Mouse (Mus musculus) hindlimb bud, embryonic 11.5 days (tissue): ENCODE measurements around the gene Atp5j.

Experiments used
- DNase-seq: peaks from one replicate; pipeline ENCODE4 v3.0.0-alpha.2; 2012; ENCODE audit warnings: low read depth, low spot score; ENCODE audit errors: extremely low spot score

The Atp5j gene

GRCm38 (mm10) chr16:84807874-84808273 lies 27.6 kb downstream of the Atp5j start:
- DNase-seq: no peak

GRCm38 (mm10) chr16:84806175-84806574 lies 29.2 kb downstream of the Atp5j start:
- no peak for DNase-seq

- no peak for DNase-seq
Observed at GRCm38 (mm10) chr16:84804866-84805265, 30.6 kb downstream of the Atp5j start.

- no peak for DNase-seq
Observed at GRCm38 (mm10) chr16:84802217-84802616, 33.2 kb downstream of the Atp5j start.

- no peak for DNase-seq
Observed at GRCm38 (mm10) chr16:84800038-84800437, 35.4 kb downstream of the Atp5j start.

GRCm38 (mm10) chr16:84796678-84797077 lies 38.7 kb downstream of the Atp5j start:
- DNase-seq: no peak

GRCm38 (mm10) chr16:84795337-84795736 lies 40.1 kb downstream of the Atp5j start:
- no peak for DNase-seq

GRCm38 (mm10) chr16:84793401-84793800 lies 42.0 kb downstream of the Atp5j start:
- DNase-seq: no peak

GRCm38 (mm10) chr16:84790595-84791165 lies 44.7 kb downstream of the Atp5j start:
- no peak for DNase-seq

- no peak for DNase-seq
Observed at GRCm38 (mm10) chr16:84784966-84785365, 50.5 kb downstream of the Atp5j start.

GRCm38 (mm10) chr16:84783279-84783678 lies 52.1 kb downstream of the Atp5j start:
- no peak for DNase-seq

- no peak for DNase-seq
Observed at GRCm38 (mm10) chr16:84779718-84780117, 55.7 kb downstream of the Atp5j start.

GRCm38 (mm10) chr16:84778861-84779630 lies 56.4 kb downstream of the Atp5j start:
- no peak for DNase-seq

GRCm38 (mm10) chr16:84778431-84778830 lies 57.0 kb downstream of the Atp5j start:
- DNase-seq: no peak
